Mouse (Mus musculus) embryonic facial prominence, embryonic 12.5 days (tissue): ENCODE results near the gene Tmco4. TPM values are rescaled to one million over a fixed set of nuclear protein-coding genes. Genes with fewer than 3 reads are reported as not detected.

Source experiments
- ATAC-seq: fragments of 200-750 bp; cut with Nextera tagmentation; 2 replicates; pipeline ENCODE4 v1.8.0; 2017; ENCODE audit not compliant: insufficient number of reproducible peaks, insufficient read depth, low FRiP score, low TSS enrichment
- H3K27ac ChIP-seq: fragments of 300-500 bp; sonication (generic); 2 replicates; pipeline ENCODE4 v1.5.1; 2016; ENCODE audit warnings: mild to moderate bottlenecking
- H3K27me3 ChIP-seq: fragments of 300-500 bp; sonication (generic); 2 replicates; pipeline ENCODE4 v1.6.1; 2016; ENCODE audit warnings: mild to moderate bottlenecking, moderate library complexity
- H3K36me3 ChIP-seq: fragments of 300-500 bp; sonication (generic); 2 replicates; pipeline ENCODE4 v1.6.1; 2016; ENCODE audit warnings: mild to moderate bottlenecking
- H3K4me1 ChIP-seq: fragments of 300-500 bp; sonication (generic); 2 replicates; pipeline ENCODE4 v1.6.1; 2016
- H3K4me2 ChIP-seq: fragments of 300-500 bp; sonication (generic); replicated peaks from 2 replicates; pipeline ENCODE4 v1.6.1; 2016; ENCODE audit warnings: mild to moderate bottlenecking, moderate library complexity
- H3K4me3 ChIP-seq: fragments of 300-500 bp; sonication (generic); 2 replicates; pipeline ENCODE4 v1.5.1; 2016; ENCODE audit warnings: mild to moderate bottlenecking
- H3K9ac ChIP-seq: fragments of 300-500 bp; sonication (generic); 2 replicates; pipeline ENCODE4 v1.6.1; 2016; ENCODE audit warnings: mild to moderate bottlenecking, moderate library complexity
- H3K9me3 ChIP-seq: fragments of 300-500 bp; sonication (generic); 2 replicates; pipeline ENCODE4 v1.6.1; 2016; ENCODE audit warnings: mild to moderate bottlenecking, moderate library complexity
- WGBS: fragments of 180-500 bp; shearing (Covaris S2); methylation state at CpG from one replicate; pipeline ENCODE4 v1.1.7; 2016; 5-methylcytosine and 5-hydroxymethylcytosine counted together
- polyA plus RNA-seq: library from polyadenylated mRNA; unstranded; fragments of >200 nt; fragmentation: Nextera tagmentation; extraction: Ambion mirVana; gene quantifications from 2 replicates; pipeline ENCODE4 v1.2.1, GENCODE M21; 2016

The Tmco4 gene
- polyA plus RNA-seq, 1 experiment from 2014 or later, result 3.7 TPM

DNA sequence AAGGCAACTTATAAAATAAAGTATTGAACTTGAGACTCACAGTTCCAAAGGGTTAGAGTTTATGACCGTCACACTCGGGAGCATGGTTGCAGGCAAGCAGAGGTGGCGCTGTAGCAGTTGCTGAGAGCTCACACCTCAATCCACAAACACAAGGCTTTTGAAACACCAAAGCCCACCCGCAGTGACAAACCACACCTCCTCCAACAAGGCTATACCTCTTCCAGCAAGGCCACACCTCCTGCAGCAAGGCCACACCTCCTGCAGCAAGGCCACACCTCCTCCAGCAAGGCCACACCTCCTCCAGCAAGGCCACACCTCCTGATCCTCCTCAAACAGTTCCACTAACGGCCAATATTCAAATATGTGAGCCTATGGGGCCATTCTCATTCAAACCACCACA, 71.9 kb downstream of the Tmco4 start:
- ATAC-seq, result no peak
- Histone ChIP-seq H3K4me3 (no peak overlapping the region), H3K9me3 (no peaks in the 10 kb centered on the region), H3K27me3 (0 out of 2 replicates have a peak, but pooled peaks cover 3% of the 10 kb centered on the region), H3K9ac (no peak overlapping the region), H3K4me1 (peaks cover 18% of the 10 kb centered on the region), H3K36me3 (no peaks in the 10 kb centered on the region), H3K4me2 (no peak overlapping the region), H3K27ac (no peak overlapping the region)
- WGBS, result 89% methylated on average over 5 of the region's 5 CpGs

DNA sequence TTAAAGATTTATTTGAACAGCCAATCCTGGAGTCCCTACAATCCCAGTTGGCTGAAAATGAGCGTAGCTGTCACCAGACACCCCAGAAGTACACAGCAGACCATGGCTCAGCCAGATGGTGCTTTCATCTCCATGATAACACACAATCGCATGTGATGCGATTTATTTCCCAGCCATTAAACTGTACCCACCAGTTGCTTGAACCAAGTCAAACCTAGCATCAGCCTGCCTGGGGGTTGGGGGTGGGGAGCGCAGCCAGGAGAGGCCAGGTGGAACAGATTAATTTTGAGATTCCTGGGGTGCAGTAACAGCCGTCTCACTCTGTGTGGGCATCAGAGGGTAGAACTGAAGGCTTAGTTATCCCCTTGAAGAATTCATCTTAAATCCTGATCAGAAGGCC, 73.7 kb downstream of the Tmco4 start:
- Histone ChIP-seq H3K4me3 (no peak overlapping the region), H3K9me3 (no peaks in the 10 kb centered on the region), H3K9ac (no peak overlapping the region), H3K27ac (no peak overlapping the region), H3K27me3 (no peaks in the 10 kb centered on the region), H3K36me3 (no peaks in the 10 kb centered on the region), H3K4me1 (peaks cover 3% of the 10 kb centered on the region; the same call in 1 of the 2 replicates), H3K4me2 (no peak overlapping the region)
- ATAC-seq, result no peak
- 63% methylated on average over 5 of the region's 5 CpGs for WGBS

DNA sequence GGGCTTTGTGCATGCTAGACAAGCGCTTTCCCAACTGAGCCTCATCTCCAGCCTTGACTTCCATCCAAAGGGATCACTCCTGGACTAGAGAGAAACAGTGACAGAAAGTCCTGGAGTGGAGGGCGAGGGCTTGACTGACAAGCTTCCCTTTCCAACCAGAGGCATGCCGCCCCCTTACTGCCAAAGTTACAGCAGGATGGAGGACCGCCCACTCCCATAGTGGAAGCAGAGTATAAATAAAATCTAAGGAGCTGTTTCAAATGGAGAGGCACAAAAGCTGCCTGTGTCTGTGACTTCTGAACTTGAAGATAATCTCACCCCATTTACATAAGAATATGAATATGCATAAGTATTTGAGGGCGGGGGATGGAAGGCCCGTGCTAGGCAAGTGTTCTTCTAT, 75.8 kb downstream of the Tmco4 start:
- Histone ChIP-seq H3K4me2 (no peak overlapping the region), H3K4me3 (no peak overlapping the region), H3K36me3 (no peaks in the 10 kb centered on the region), H3K27ac (no peak overlapping the region), H3K9me3 (no peaks in the 10 kb centered on the region), H3K4me1 (no peaks in the 10 kb centered on the region; the same call in 1 of the 2 replicates), H3K9ac (no peak overlapping the region), H3K27me3 (no peaks in the 10 kb centered on the region)
- 81% methylated on average over 6 of the region's 6 CpGs for WGBS
- ATAC-seq, result no peak

DNA sequence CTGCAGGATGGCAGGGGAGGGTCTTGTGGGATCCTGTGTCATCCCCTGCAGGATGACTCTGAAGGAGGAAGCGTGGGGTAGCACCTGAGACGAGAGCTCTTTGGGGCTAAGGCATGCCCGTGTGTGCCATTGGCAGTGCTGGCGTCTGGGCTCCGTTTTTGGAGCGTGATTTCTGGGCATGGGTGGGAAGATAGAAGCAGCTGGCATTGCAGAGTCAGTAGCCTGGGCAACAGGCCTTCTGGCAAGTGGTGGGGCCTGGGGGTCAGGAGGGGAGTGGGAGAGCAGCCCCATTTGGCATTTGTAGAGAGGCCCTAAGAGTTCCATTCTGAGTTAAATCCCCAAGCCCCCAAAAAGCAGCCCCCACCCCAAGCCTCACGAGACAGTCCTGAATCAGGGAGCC, 80.1 kb downstream of the Tmco4 start:
- no peaks in the 10 kb centered on the region for H3K9me3 ChIP-seq
- 82% methylated on average over 7 of the region's 7 CpGs for WGBS
- no peak for ATAC-seq
- no peaks in the 10 kb centered on the region for H3K4me1 ChIP-seq
- no peak overlapping the region for H3K27ac ChIP-seq
- no peak overlapping the region for H3K4me2 ChIP-seq
- H3K36me3 ChIP-seq, result no peaks in the 10 kb centered on the region
- no peak overlapping the region for H3K9ac ChIP-seq
- no peak overlapping the region for H3K4me3 ChIP-seq
- no peaks in the 10 kb centered on the region for H3K27me3 ChIP-seq

DNA sequence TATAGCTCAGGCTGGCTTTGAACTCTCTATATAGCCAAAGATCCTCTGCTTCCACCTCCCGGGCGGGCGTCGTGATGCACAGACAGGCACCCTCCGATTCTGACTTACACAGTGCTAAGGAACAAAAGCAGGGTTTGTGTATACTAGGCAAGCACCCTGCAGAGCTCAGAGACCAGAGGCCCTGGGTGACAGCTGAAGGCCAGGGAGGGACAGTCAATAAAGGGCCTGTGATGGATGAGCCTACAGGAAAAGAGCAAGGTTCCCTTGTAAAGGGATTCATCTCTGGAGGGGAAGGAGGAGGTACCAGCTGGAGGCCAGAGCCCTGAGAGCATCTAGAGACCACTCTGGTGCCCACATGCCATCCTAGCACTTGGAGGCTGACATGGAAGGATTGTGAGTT, 80.7 kb downstream of the Tmco4 start:
- WGBS, result 48% methylated on average over 5 of the region's 5 CpGs
- Histone ChIP-seq H3K9me3 (no peaks in the 10 kb centered on the region), H3K4me1 (no peaks in the 10 kb centered on the region), H3K4me3 (no peak overlapping the region), H3K9ac (no peak overlapping the region), H3K27ac (no peak overlapping the region), H3K4me2 (no peak overlapping the region), H3K27me3 (no peaks in the 10 kb centered on the region), H3K36me3 (no peaks in the 10 kb centered on the region)
- ATAC-seq, result no peak

DNA sequence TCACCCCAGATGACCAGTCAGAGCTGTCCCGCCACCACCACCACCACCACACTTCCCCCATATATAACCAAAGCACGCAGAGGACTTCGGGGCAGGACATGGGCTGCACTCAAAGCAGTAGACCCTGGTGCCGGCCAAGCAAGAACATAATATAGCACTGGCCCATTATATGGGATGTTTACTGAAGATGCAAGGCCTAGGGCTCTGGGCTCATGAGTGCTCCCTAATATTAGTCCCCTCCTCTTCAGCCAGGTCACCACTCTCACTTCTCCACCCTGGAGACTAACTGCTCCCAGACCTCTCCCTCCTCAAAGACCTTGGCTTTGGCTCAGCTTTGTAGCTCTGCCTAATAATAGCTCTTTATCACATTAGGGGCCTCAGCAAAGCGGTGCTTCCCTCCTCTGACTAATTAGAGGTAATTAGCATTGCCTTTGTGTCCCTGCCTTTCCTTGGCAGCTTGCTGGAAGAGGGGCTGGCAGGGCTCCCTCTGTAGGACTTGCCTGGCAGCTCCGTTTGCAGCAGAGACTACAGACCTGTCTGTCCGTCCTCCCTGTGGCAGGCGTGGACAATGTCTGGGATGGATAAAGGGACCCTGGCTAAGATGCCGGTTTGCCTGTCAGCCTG, 81.7 kb downstream of the Tmco4 start:
- H3K27ac ChIP-seq, result no peak overlapping the region
- H3K4me1 ChIP-seq, result no peaks in the 10 kb centered on the region
- no peaks in the 10 kb centered on the region for H3K9me3 ChIP-seq
- no peak overlapping the region for H3K9ac ChIP-seq
- no peak overlapping the region for H3K4me3 ChIP-seq
- 45% methylated on average over 9 of the region's 9 CpGs for WGBS
- no peaks in the 10 kb centered on the region for H3K36me3 ChIP-seq
- no peak for ATAC-seq
- H3K4me2 ChIP-seq, result no peak overlapping the region
- 0 out of 2 replicates have a peak, but pooled peaks cover 3% of the 10 kb centered on the region for H3K27me3 ChIP-seq

DNA sequence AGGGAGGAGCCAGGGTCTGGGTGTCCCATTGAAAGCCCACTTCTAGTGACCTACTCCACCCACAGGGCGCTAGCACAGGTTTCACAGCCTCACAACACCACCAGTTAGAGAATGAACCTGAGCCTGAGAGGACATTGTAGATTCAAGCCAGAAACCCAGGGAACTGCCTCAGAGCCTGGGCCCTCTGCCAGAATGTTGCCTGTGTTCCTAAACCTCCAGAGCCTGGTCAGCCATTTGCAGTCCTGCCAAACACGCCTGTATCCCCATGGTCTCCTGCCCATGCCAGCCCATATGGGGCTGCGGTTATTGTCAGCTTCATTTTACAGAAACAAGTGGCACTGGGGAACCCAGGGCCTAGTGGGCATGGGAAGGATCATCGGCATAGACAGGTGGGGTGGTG, 82.6 kb downstream of the Tmco4 start:
- no peak overlapping the region for H3K4me2 ChIP-seq
- H3K4me1 ChIP-seq, result no peaks in the 10 kb centered on the region
- H3K36me3 ChIP-seq, result no peaks in the 10 kb centered on the region
- WGBS, result 86% methylated on average over 4 of the region's 4 CpGs
- H3K9ac ChIP-seq, result no peak overlapping the region
- no peaks in the 10 kb centered on the region for H3K9me3 ChIP-seq
- 0 out of 2 replicates have a peak, but pooled peaks cover 3% of the 10 kb centered on the region for H3K27me3 ChIP-seq
- no peak for ATAC-seq
- no peak overlapping the region for H3K27ac ChIP-seq
- H3K4me3 ChIP-seq, result no peak overlapping the region

DNA sequence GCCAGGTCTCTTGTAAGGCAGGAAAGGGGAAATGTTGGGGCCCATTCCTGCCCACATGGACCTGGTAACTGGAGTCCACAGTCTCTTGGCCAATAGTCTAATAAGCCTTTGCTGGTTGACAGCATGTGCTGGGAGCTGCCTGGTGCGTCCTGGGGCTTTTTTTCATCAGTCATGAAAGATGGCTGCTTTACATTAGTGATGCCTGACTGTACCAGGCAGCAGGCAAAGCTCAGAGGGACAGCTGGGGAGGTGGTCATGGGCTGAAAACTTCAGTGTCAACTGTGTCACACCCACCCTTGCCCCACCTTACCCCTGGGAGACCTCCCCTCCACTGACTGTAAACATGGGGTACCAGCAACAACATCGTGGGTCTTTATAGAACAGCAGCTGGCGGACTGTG, 83.1 kb downstream of the Tmco4 start:
- Histone ChIP-seq H3K4me3 (no peak overlapping the region), H3K4me2 (no peak overlapping the region), H3K4me1 (no peaks in the 10 kb centered on the region), H3K27me3 (0 out of 2 replicates have a peak, but pooled peaks cover 3% of the 10 kb centered on the region), H3K9ac (no peak overlapping the region), H3K9me3 (no peaks in the 10 kb centered on the region), H3K27ac (no peak overlapping the region), H3K36me3 (no peaks in the 10 kb centered on the region)
- ATAC-seq, result no peak
- WGBS, result 67% methylated on average over 3 of the region's 3 CpGs

DNA sequence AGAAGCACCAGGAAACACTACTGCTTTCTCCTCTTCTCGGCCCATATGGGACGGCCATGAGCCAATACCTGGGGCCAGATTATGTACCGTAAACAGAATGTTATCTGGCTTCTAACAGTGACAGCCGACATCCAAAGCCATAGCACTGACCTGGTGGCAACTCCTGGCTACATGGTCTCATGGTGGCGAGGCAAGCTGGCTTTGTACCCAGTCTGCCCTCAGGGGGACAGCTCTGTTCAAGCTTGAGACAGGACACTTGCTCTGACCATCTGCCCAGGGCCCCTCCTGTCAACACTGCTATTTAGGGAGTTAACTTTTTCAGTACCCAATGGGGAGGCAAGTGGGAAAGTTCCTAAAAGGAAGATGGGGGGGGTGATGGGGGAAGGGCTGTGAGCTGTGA, 84.6 kb downstream of the Tmco4 start:
- Histone ChIP-seq H3K27ac (no peak overlapping the region), H3K27me3 (0 out of 2 replicates have a peak, but pooled peaks cover 3% of the 10 kb centered on the region), H3K9ac (no peak overlapping the region), H3K4me1 (no peaks in the 10 kb centered on the region), H3K9me3 (no peaks in the 10 kb centered on the region), H3K4me2 (no peak overlapping the region), H3K4me3 (no peak overlapping the region), H3K36me3 (no peaks in the 10 kb centered on the region)
- ATAC-seq, result no peak
- 74% methylated on average over 5 of the region's 5 CpGs for WGBS

DNA sequence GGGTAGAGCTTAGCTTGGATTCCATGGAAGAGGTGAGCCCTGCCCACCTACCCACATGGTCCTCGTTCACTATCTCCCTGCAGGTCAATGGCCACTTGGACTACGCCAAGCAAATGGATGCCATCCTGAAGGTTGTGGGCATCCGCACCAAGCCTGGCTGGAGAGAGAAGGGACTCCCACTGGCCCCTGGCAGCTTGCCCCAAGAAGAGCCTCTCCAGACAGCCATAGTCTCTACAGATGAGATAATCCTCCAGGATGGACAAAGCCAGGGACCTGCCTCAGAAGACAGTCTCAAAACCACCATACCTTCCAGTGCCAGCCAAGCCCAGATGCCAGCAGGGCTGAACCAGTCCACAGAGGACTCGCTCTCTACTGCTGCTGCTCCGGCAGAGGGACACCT, 85.3 kb downstream of the Tmco4 start:
- H3K36me3 ChIP-seq, result no peaks in the 10 kb centered on the region
- H3K27me3 ChIP-seq, result 0 out of 2 replicates have a peak, but pooled peaks cover 3% of the 10 kb centered on the region
- H3K27ac ChIP-seq, result no peak overlapping the region
- H3K9me3 ChIP-seq, result no peaks in the 10 kb centered on the region
- H3K4me1 ChIP-seq, result no peaks in the 10 kb centered on the region
- H3K9ac ChIP-seq, result no peak overlapping the region
- H3K4me2 ChIP-seq, result no peak overlapping the region
- no peak overlapping the region for H3K4me3 ChIP-seq
- no peak for ATAC-seq
- 90% methylated on average over 5 of the region's 5 CpGs for WGBS

DNA sequence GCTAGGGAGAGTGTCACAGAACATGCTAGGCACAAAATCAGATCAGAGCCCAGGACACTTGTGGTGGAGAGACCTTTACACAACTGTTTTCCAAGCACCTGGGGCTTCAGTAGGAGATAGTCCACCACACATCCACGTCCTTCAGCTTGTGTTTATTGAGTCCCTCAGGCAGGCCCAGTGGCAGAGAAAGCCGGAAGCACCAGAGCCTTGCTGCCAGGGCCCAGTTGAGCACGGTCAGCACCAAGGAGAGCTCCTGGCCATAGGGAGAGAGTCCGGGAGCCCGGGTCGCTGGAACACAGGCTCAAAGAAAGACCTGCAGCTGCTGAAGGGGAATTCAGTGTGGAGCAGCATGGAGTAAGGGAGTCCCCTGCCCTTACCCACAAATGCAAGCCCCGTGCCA, 86.9 kb downstream of the Tmco4 start:
- Histone ChIP-seq H3K4me1 (no peaks in the 10 kb centered on the region), H3K4me2 (no peak overlapping the region), H3K9me3 (no peaks in the 10 kb centered on the region), H3K4me3 (no peak overlapping the region), H3K9ac (no peak overlapping the region), H3K27me3 (0 out of 2 replicates have a peak, but pooled peaks cover 3% of the 10 kb centered on the region), H3K27ac (no peak overlapping the region), H3K36me3 (no peaks in the 10 kb centered on the region)
- no peak for ATAC-seq
- 8% methylated on average over 7 of the region's 7 CpGs for WGBS

DNA sequence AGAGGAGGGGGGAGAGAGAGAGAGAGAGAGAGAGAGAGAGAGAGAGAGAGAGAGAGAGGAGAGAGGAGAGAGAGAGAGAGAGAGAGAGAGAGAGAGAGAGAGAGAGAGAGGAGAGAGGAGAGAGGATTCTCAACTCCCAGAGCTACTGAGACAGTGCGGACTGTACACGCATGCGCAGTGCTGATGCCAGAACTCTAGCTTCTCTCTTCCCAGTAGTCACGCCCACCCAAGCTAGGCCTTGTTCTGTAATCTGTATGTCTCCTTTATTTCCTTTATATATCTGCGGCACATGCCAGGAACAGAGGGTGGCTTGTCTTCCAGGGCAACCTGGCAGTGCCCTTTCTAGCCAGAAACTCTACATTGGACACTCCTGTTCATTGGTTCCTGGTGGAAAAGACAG, 92.1 kb downstream of the Tmco4 start:
- ATAC-seq, result no peak
- Histone ChIP-seq H3K4me2 (no peak overlapping the region), H3K36me3 (no peaks in the 10 kb centered on the region), H3K4me3 (no peak overlapping the region), H3K27ac (no peak overlapping the region), H3K9ac (no peak overlapping the region), H3K9me3 (no peaks in the 10 kb centered on the region), H3K27me3 (no peaks in the 10 kb centered on the region), H3K4me1 (no peaks in the 10 kb centered on the region)
- 85% methylated on average over 5 of the region's 5 CpGs for WGBS
